Mouse (Mus musculus): ENCODE results near the gene Vps45.

DNA sequence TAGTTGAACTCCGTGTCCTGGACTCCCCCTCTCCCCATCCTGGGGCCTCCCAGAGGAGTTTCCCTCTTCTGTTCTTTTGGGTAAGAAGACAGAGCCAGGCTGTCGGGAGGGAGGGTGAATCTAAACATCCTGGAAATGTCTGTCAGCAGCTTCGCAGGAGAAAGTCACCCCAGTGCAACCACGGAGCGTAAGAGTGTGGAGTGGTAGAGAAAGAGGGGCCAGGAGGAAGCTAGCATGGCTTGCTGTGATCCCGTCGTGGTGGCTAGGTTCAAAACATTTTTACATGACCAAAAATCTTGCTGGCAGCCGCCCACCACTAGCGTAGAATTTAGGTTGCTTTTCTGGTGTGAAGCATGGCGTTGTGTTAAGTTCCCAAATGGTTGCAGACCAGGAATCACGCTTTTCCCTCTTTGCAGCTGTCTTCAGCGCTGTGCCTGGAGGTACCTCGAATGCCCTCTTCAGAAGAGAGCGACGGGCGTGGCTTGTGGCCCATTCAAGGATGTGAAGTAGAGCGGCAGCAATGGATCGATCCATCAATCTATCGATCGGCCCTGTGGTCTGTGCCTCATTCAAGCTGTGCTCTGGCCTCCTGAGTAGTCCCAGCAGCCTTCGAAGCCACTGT lies 72.2 kb downstream of the Vps45 start:
- TF ChIP-seq RAD21 (IDR thresholded peaks at IDR 0.05; ENCODE audit: low read depth, low read length) = no peak
- TF ChIP-seq CTCF (IDR thresholded peaks at IDR 0.05 in 2 of 3, conservative IDR thresholded peaks at IDR 0.05 in 1 of 3; ENCODE audit: control insufficient read depth in 1 of 3, insufficient read depth in 1 of 3, low read depth in 2 of 3, low read length in 3 of 3, poor library complexity in 1 of 3, severe bottlenecking in 1 of 3) = no peak
- TF ChIP-seq KAT2A (conservative IDR thresholded peaks at IDR 0.05; ENCODE audit: low read depth, low read length) = no peak
- TF ChIP-seq HCFC1 (IDR thresholded peaks at IDR 0.05; ENCODE audit: low read depth, low read length) = no peak
- TF ChIP-seq MXI1 (IDR thresholded peaks at IDR 0.05; ENCODE audit: low read depth, low read length) = no peak
- no peak; the same call in 1 of the 2 replicates for TF ChIP-seq SIN3A (IDR thresholded peaks at IDR 0.05; ENCODE audit: low read length)
- no peak for TF ChIP-seq EP300 (IDR thresholded peaks at IDR 0.05; ENCODE audit: low read depth in 1 of 2, low read length in 2 of 2)
- TF ChIP-seq CHD1 (IDR thresholded peaks at IDR 0.05; ENCODE audit: low read depth, low read length) = no peak
- TF ChIP-seq UBTF (IDR thresholded peaks at IDR 0.05; ENCODE audit: borderline replicate concordance, insufficient read depth, low read depth, low read length) = no peak
